Mouse (Mus musculus) megakaryocyte, adult 5-6 weeks (primary cell): ENCODE data around the gene Rap1gap2. TPM values are rescaled to one million over a fixed set of nuclear protein-coding genes. Genes with fewer than 3 reads are reported as not detected.

Experiments used
- ATAC-seq: 2 replicates; pipeline ENCODE4 v1.8.0; 2016; ENCODE audit warnings: mild to moderate bottlenecking, inconsistent platforms; ENCODE audit not compliant: poor library complexity, severe bottlenecking
- total RNA-seq, 2 experiments: library from RNA; stranded (forward) in 1 of 2; stranded (reverse) in 1 of 2; fragments of 153-499, 151-499 nt in 1 of 2; fragments of 221-1000, 200-1000 nt in 1 of 2; gene quantifications; 2 replicates each; pipeline versions ENCODE4 v1.2.3 to v1.2.4; 2015 to 2017

Gene Rap1gap2
- total RNA-seq (2015) (22.2 and 22.3 TPM in 2 replicates), total RNA-seq (2017) (33.9 and 34.3 TPM in 2 replicates)

GRCm38 (mm10) chr11:74610545-74611176, at the start of gene Rap1gap2:
Gene Rap1gap2, minus strand, starts transcription at chr11:74610915.
- ATAC-seq: no peak

GRCm38 (mm10) chr11:74660336-74660735, 49.6 kb upstream of the Rap1gap2 start:
- ATAC-seq: no peak

- ATAC-seq: no peak
These were observed 45.2 kb upstream of the Rap1gap2 start for GRCm38 (mm10) chr11:74655941-74656340.

GRCm38 (mm10) chr11:74653385-74653784, 42.7 kb upstream of the Rap1gap2 start:
- ATAC-seq: no peak

- no peak for ATAC-seq
These were observed 42.1 kb upstream of the Rap1gap2 start for GRCm38 (mm10) chr11:74652791-74653191.

- no peak for ATAC-seq
These were observed 39.9 kb upstream of the Rap1gap2 start for GRCm38 (mm10) chr11:74650576-74651100.

- ATAC-seq: no peak
These were observed 39.2 kb upstream of the Rap1gap2 start for GRCm38 (mm10) chr11:74649647-74650551.

- peak; percentile 84 for ATAC-seq
These were observed 38.5 kb upstream of the Rap1gap2 start, which contains the start of gene Cluh for GRCm38 (mm10) chr11:74649095-74649646. Gene Cluh, plus strand, starts transcription at chr11:74649495.

- ATAC-seq: no peak
These were observed 38.0 kb upstream of the Rap1gap2 start for GRCm38 (mm10) chr11:74648676-74649075.

GRCm38 (mm10) chr11:74647966-74648365, 37.3 kb upstream of the Rap1gap2 start:
- peak; percentile 65 for ATAC-seq

GRCm38 (mm10) chr11:74639628-74640027, 28.9 kb upstream of the Rap1gap2 start:
- ATAC-seq: no peak

- no peak for ATAC-seq
These were observed 28.2 kb upstream of the Rap1gap2 start for GRCm38 (mm10) chr11:74638791-74639411.

GRCm38 (mm10) chr11:74637971-74638790, 27.5 kb upstream of the Rap1gap2 start:
- peak; percentile 90 for ATAC-seq

GRCm38 (mm10) chr11:74637486-74637885, 26.8 kb upstream of the Rap1gap2 start:
- ATAC-seq: no peak

- ATAC-seq: peak; percentile 69
These were observed 24.0 kb upstream of the Rap1gap2 start for GRCm38 (mm10) chr11:74634490-74635275.

GRCm38 (mm10) chr11:74631880-74632789, 21.4 kb upstream of the Rap1gap2 start:
- no peak for ATAC-seq

GRCm38 (mm10) chr11:74627481-74627880, 16.8 kb upstream of the Rap1gap2 start:
- ATAC-seq: no peak

GRCm38 (mm10) chr11:74625333-74625732, 14.6 kb upstream of the Rap1gap2 start:
- peak; percentile 51 for ATAC-seq
